Mouse (Mus musculus) E14TG2a.4 (cell line): ENCODE measurements around the gene Traf3ip2.

Experiments
- H3K27me3 ChIP-seq: 2 replicates; pipeline ENCODE4 v1.6.1; 2014; ENCODE audit warnings: low read length, control low read depth; ENCODE audit not compliant: insufficient read depth
- H3K36me3 ChIP-seq: 2 replicates; pipeline ENCODE4 v1.6.1; 2014; ENCODE audit warnings: low read length, control low read depth; ENCODE audit not compliant: insufficient read depth
- H3K4me1 ChIP-seq: replicated peaks from 2 replicates; pipeline ENCODE4 v1.6.1; 2014; ENCODE audit warnings: low read depth, low read length, control low read depth
- H3K4me3 ChIP-seq: replicated peaks from 2 replicates; pipeline ENCODE4 v1.5.1; 2014; ENCODE audit warnings: mild to moderate bottlenecking, low read length
- H3K9me3 ChIP-seq: 2 replicates; pipeline ENCODE4 v1.6.1; 2014; ENCODE audit warnings: low read length, control low read depth
- CTCF ChIP-seq: conservative IDR thresholded peaks from 2 replicates; pipeline ENCODE4 v1.5.1; 2014; ENCODE audit warnings: low read length
- NANOG ChIP-seq: IDR thresholded peaks from 2 replicates; pipeline ENCODE4 v1.6.1; 2014; ENCODE audit warnings: borderline replicate concordance, low read length, mixed read lengths
- POU5F1 ChIP-seq: IDR thresholded peaks from 2 replicates; pipeline ENCODE4 v1.6.1; 2014; ENCODE audit warnings: low read length, borderline replicate concordance

The Traf3ip2 gene

DNA sequence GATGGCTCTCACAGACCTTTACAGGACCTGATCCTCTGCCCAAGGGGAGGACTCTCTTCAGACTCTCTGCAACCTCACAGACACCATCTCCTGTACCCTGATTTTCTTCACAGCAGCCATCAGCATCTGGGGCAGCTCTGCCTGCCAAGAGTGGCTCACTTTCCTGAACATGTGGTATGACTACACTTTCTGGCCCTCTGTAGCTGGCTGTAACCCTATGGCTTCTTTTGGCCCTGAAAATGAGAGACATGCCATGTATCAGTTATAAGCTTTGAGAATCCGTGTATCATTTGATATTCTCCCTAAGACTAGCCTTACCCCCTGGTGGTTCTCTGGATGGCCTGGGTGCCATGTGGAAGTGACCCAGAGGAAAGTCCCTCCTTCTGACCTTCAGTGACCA is 58.7 kb downstream of the Traf3ip2 start:
- Histone ChIP-seq H3K9me3 (no peaks in the 10 kb centered on the region), H3K36me3 (no peaks in the 10 kb centered on the region), H3K4me1 (peaks cover 40% of the 10 kb centered on the region), H3K27me3 (no peaks in the 10 kb centered on the region), H3K4me3 (no peak overlapping the region)
- no peak for TF ChIP-seq CTCF
- no peak for TF ChIP-seq NANOG
- no peak for TF ChIP-seq POU5F1

- Histone ChIP-seq H3K36me3 (no peaks in the 10 kb centered on the region), H3K9me3 (no peaks in the 10 kb centered on the region), H3K27me3 (no peaks in the 10 kb centered on the region), H3K4me1 (peaks cover 40% of the 10 kb centered on the region), H3K4me3 (no peak overlapping the region)
- TF ChIP-seq CTCF (no peak), POU5F1 (no peak), NANOG (no peak)
These were observed 59.9 kb downstream of the Traf3ip2 start for GRCm38 (mm10) chr10:39672547-39673051.

DNA sequence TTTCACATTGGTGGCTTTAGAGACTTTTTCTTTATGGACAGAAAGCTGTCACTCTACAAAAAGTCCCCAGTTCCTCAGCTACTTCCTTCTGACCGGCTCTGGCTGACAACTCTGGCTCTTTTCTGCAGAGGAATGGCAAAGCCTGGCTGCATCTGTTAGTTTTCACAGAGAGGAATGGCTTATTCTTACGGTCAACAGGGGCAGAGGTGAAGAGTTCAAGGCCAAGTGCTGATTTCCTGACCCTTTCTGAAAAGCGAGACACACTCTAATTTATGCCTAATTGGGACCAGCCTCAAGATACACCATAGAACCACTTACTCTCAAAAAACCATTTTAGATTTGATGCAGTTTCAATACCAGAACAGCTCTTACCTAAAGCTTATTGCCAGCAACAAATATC is 61.4 kb downstream of the Traf3ip2 start:
- no peak for TF ChIP-seq CTCF
- TF ChIP-seq POU5F1 = no peak
- TF ChIP-seq NANOG = no peak
- Histone ChIP-seq H3K4me1 (peaks cover 40% of the 10 kb centered on the region), H3K4me3 (no peak overlapping the region), H3K9me3 (no peaks in the 10 kb centered on the region), H3K36me3 (no peaks in the 10 kb centered on the region), H3K27me3 (no peaks in the 10 kb centered on the region)

GRCm38 (mm10) chr10:39674766-39675165 is 62.0 kb downstream of the Traf3ip2 start:
- Histone ChIP-seq H3K36me3 (no peaks in the 10 kb centered on the region), H3K4me3 (no peak overlapping the region)
- TF ChIP-seq POU5F1 = no peak
- TF ChIP-seq NANOG = peak; percentile 56; the same call in 1 of the 2 replicates
- no peak for TF ChIP-seq CTCF

DNA sequence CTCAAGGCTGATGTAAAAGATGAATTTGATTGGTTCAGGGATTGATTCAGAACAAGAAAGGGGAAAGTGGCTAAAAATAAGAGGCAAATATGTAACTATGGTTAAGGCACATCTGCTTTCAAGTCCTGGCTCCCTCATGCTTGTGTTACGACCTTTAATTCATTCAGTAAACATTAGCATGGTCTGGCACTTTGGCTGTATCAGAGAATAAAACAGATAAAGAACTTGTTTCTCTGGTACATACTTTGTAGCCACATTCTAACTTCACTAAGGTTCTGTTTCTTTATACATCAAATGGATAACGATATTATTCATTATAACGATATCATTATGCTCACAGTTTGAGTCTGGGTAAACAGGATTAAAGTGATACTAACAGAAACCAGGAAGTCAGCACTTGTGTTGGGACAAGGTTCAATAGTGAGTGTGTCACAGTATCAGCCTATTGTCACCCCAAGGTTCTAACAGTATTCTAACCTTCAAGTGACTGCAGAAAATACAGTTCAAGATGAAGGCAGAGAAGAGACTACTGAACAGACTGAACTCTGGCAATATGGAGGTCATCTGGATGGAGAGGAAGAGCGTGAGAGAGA is 65.6 kb downstream of the Traf3ip2 start:
- H3K4me1 ChIP-seq = peaks cover 30% of the 10 kb centered on the region
- no peaks in the 10 kb centered on the region for H3K9me3 ChIP-seq
- no peak for TF ChIP-seq POU5F1
- TF ChIP-seq NANOG = no peak
- TF ChIP-seq CTCF = no peak
- H3K4me3 ChIP-seq = no peak overlapping the region
- H3K36me3 ChIP-seq = no peaks in the 10 kb centered on the region
- no peaks in the 10 kb centered on the region for H3K27me3 ChIP-seq

More at GRCm38 (mm10) chr10:39674766-39675165, 62.0 kb downstream of the Traf3ip2 start:
- Histone ChIP-seq H3K27me3 (no peaks in the 10 kb centered on the region), H3K4me1 (peaks cover 40% of the 10 kb centered on the region), H3K9me3 (no peaks in the 10 kb centered on the region)

GRCm38 (mm10) chr10:39681014-39681413 is 68.3 kb downstream of the Traf3ip2 start:
- Histone ChIP-seq H3K36me3 (no peaks in the 10 kb centered on the region), H3K4me3 (no peak overlapping the region), H3K27me3 (no peaks in the 10 kb centered on the region), H3K9me3 (no peaks in the 10 kb centered on the region), H3K4me1 (peaks cover 14% of the 10 kb centered on the region)
- TF ChIP-seq POU5F1 = no peak
- no peak for TF ChIP-seq NANOG
- TF ChIP-seq CTCF = no peak

GRCm38 (mm10) chr10:39682556-39682955 is 69.8 kb downstream of the Traf3ip2 start:
- no peaks in the 10 kb centered on the region for H3K27me3 ChIP-seq
- H3K36me3 ChIP-seq = no peaks in the 10 kb centered on the region
- H3K9me3 ChIP-seq = no peaks in the 10 kb centered on the region
- TF ChIP-seq CTCF (no peak), NANOG (no peak), POU5F1 (no peak)
- no peak overlapping the region for H3K4me3 ChIP-seq
- H3K4me1 ChIP-seq = peaks cover 19% of the 10 kb centered on the region

DNA sequence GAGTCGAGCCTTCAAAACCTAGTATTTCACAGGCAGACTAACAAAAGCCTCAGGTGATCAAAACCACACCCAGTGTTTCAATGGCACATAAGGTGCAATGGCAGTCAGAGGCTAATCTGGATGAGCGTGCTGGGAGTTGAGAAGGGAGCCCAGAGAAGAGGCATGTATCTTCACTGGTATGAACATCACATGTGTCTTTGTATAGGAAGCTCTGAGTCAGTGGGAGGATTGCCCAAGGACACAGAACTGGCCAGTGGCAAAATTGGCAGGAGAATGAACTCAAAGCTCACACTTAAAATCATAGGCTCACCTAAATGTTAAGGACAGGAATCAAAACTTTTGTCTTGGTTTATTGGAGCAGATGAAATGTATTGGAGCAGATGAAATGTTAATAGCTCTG is 70.7 kb downstream of the Traf3ip2 start:
- no peak for TF ChIP-seq CTCF
- no peak for TF ChIP-seq NANOG
- no peak for TF ChIP-seq POU5F1
- H3K27me3 ChIP-seq = no peaks in the 10 kb centered on the region
- no peaks in the 10 kb centered on the region for H3K36me3 ChIP-seq
- no peak overlapping the region for H3K4me3 ChIP-seq
- peaks cover 19% of the 10 kb centered on the region for H3K4me1 ChIP-seq
- no peaks in the 10 kb centered on the region for H3K9me3 ChIP-seq

DNA sequence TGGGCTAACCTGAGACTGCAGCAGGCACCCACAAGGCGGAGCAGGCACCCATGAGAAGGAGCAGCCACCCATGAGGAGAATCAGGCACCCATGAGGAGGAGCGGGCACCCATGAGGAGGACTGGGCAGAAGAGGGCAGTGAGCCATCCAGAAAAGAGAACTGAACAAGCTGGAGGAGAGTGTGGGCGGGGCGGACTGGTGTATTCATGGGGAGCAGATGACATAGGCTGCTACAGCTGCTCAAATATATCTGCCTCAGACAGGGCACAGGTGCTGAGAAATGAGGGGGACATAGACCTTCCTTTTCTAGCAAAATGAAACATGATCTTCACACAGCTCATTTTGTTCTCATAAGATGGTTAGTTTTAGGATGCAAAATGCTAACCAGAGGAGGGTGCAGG is 74.1 kb downstream of the Traf3ip2 start:
- TF ChIP-seq CTCF (no peak), POU5F1 (no peak), NANOG (no peak)
- Histone ChIP-seq H3K36me3 (no peaks in the 10 kb centered on the region), H3K9me3 (no peaks in the 10 kb centered on the region), H3K4me3 (no peak overlapping the region), H3K27me3 (no peaks in the 10 kb centered on the region), H3K4me1 (peaks cover 31% of the 10 kb centered on the region)
